Mouse (Mus musculus): ENCODE data around the gene C1qtnf6. TPM values are rescaled to one million over a fixed set of nuclear protein-coding genes. Genes with fewer than 3 reads are reported as not detected.

The C1qtnf6 gene
- polyA plus RNA-seq, 1 experiment from 2014 or later: 6.5 TPM

DNA sequence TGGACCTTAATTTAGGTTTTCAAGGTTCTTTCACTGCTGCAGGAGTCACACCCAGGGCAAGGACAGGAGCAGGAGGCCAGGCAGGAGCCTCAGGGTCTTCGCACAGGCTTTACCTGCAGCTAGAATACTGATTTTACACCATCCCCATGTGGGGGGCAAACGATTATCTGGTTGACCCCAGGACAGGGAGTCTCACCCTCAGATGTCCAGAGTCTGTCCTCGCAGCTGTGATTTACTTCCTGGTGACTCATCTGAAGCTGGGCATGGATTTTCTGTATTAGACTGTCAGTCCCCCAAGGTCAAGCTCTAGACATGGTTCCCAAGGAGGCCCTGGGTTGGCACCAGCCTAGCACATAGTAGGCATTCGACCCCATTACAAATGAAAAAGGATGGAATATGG, 14.8 kb upstream of the C1qtnf6 start:
- no peak for DNase-seq (ENCODE audit: low spot score)

DNA sequence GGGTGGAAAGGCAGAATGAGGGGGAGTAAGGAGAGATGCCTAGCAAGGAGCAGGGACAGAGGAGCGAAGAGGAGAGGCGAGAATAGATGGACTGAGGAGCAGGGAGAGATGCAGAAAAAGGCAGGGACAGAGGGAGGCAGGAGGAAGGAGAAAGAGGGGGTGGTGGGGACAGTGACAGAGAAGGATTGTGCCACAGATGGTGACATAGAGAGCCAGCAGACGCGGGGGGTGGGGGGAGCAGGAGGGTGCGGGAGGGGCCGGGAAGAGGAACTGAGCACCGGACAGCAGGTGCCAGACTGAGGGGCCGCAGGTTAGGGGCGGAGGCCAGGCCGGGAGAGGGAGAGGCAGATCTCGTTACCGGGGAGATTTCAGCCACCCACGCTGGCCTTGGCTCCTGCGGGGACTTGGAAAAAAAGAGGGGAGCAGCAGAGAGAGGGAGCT, 13.4 kb upstream of the C1qtnf6 start, which contains the start of gene Sstr3:
Sstr3 (minus strand) TSS at position 125 of the 441 bp plus-strand sequence.
- no peak for DNase-seq (ENCODE audit: low spot score)

DNA sequence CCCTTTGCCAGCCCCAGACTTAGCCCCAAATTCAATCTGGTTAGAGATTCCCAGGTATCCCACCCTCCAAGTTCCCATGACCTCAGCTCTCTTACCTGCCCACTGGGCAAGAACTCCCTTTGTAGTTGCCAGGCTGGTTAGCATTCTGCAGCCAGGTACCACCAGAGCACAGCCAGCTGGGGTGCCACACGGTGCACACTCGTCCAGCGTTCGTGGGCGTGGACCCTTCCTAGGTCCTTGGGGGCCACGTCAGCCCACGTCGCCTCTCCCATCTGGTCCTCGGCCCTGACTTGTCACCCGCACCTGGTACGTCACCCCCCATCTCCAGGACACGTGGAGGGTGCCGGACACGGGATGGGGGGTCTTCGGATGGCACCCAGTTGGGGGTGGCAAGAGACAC, 12.8 kb upstream of the C1qtnf6 start:
- DNase-seq (ENCODE audit: low spot score): no peak

DNA sequence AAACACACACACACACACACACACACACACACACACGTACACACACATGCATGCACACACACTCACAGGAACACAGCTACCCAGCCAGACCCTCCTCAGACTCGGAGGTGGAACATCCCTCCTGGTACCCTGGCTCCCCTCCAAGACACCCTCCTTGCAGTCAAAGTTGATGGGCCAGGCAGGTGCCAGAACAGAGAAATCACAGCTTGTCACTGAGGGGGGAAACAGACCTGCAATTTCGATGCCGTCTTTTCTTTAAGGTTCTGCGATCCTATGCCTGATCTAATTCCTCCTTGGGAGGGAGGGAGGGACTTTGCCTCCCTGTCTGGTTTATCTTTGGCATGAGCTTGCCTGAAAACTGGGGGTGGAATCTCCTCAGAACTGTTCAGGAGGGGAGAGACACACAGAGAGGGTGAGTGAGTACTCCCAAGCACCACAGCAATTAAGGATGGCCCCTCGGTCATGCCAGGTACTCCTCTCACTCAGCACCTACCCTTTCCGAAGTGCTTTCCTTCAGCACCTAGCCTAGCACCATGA, 11.6 kb upstream of the C1qtnf6 start:
- DNase-seq (ENCODE audit: low spot score): no peak

DNA sequence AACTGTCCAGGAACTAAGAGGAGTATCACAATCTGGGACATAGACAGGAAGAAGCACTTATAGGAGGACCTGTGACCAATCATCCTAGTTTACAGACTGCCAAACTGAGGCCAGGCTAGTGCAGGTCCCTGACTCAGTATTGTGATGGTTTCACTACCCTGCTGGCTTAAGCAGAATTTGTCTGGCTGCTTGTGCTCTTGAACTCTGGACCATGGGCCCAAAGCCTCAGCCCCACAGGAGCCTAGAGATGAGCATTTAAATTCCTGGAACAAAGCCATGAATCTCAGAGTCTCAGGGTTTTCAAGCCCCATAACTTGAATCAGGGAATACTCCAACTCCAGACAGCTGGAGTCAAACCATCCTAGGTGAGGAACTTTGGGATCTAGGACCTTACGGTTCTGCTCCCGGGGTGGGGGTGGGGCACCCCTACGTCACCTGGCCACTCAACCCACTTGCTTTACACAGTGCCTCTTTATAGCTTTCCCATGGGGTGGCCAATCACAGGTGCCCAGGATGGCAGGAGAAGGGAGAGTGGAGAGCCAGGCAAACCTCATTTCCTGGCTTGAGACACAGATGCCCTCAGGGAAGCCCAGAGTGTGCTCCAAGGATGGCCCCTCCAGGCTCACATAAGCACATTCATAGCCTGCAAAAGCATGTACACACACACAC, 11.0 kb upstream of the C1qtnf6 start:
- DNase-seq (ENCODE audit: low spot score): no peak

DNA sequence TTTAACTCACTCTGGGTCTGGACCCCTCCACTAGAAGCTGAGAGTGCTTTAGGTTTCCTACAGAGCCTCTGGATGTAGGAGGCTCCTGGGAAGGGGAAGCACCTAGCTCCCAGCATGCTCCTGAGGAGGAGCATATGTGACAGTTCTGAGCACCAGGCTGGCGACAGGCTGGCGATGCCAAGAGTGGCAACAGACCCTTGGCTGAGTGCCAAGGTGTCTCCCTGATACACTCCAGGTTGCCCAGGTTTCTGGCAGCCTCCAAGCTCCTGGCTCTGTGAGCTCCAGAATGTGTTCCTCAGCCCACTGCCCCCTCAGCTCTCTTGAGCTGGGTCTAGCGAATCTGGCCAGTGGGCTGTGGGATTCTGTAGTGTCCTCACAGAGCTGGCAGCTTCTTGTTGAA, 10.4 kb upstream of the C1qtnf6 start:
- no peak for DNase-seq (ENCODE audit: low spot score)

DNA sequence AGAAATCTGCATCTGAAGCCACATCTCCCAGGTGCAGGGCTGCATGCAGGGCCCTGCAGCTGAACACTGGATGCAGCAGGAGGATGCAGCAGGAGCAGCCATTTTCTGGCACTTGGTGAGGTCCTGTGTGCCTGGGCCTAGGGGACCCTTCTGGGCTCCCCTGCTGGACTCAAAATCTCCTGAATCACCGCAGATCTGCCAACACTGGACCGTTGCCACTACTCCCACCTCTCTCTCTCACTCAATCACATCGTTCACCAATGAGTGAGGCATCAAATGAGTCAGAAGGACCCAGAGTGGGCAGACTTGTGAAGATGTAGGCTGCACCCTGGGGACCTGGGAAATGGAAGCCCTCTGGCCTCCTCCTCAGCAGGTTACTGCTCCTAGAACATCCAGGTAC, 9.8 kb upstream of the C1qtnf6 start:
- no peak for DNase-seq (ENCODE audit: low spot score)

DNA sequence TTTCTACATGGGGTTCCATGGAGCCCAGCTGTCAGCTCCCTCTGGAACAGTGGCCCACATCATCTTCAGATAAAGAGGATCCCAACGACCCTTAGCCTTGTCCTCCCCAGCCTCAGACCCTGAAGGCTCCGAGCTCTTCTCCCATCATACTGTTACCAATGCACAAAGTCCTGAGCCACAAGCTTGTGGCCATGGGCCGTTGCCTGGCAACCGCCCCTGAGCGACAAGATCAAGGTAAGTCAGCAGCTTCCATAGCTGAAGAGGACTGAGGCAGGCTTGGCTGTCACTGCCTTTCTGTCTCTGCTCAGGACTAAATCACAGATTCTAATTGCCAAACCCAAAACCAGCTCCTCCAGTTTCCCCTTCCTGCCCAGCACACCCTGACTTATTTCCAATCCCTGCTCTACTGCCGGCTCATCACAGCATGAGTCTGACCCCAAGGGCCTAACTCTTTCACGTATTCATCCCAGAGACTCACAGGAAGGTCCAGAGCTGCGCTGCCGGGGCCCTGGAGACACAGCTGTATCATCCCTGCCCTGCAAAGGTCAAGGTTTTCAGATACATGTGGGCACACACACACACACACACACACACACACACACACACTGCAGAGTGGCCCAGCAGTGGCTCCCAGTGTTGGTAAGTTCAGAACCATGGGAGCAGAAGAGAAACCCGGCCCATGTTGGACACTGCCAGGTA, 4.7 kb upstream of the C1qtnf6 start:
- DNase-seq (ENCODE audit: low spot score): no peak

DNA sequence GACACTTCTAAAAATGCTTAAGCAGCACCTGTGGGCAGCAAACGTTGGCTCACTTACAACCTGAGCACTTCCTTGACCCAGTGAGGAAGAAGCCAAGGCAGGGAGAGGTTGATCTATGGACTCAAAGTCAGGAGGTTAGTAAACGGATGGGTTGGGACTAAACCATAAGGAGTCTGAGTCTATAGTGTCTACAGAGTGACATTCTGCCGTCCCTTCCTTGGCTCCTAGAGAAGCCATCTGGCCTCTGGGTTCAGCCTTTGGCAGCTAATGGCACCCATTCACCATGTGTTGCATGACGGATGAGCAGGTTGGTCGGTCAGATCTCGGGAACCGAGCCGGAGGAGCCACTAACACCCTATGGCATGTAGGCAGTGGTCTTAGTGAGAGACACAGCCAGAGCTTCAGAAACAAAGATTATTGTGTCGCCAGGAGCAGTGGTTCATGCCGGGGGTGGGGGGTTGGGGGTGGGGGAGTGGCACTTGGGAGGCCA, 2.2 kb upstream of the C1qtnf6 start:
- no peak for DNase-seq (ENCODE audit: low spot score)

DNA sequence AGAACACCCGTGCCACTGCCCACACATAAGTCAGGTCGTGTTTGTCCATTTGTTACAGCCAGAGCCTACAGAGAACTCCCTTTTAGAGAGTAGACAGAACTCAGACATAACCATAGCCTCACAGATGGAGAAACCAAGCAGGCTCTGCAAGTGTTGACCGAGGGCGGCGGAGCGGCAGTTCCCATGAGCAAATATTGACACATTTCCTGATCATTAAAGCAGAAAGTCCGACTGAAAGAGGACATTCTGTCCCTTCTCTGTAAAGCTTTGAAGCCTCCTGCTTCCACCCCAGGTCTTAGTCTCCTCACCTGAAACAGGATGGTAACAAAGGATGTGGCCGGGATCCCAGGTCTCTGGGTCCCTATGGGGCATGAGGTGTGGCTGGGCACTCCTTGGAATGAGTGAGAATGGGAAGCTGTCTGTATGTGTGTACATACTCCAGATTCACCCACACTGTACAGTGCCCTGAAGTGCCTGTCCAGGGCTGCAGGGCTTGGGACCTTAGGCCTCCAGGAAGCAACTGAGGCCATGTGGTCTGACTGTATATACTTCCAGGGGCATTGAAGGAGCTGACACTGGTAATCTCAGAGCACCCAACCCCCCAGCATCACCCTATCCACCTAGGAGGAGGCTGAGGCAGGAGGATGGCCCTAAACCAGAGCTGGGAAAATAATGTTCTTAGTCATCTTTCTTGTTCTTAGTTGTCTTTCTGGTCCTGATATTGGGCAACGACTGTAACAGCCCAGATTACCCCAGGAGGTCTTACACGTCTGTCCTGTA, 1.5 kb upstream of the C1qtnf6 start:
- no peak for DNase-seq (ENCODE audit: low spot score)

DNA sequence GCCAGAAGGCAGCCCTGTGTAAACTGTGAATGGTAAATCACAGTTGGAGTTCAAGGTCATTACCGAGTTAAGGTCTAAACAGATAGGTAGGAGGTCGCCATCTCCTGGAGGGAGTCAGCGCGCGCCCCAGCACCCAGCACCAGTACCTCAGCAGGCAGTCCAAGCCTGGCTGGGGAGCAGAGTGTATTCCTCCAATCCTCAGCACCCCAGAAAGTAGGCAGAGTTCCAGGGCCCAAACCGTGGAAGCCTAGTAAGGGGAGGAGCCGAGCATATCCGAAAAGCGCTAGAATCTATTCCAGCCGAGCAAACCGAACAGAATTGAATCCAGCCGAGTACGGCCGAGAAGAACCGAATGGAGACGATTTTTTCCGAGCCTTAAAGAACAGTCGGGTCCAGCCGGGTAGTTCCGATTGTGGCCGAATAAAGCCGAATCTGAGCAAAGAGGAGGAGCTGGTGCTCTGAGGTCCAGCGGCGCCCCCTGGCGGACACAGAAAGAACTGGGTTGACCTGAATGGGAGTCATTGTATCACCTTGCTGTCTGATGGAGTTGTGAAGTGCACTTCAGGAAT, 769 bp upstream of the C1qtnf6 start:
- peak; percentile 96 for DNase-seq (ENCODE audit: low spot score)

DNA sequence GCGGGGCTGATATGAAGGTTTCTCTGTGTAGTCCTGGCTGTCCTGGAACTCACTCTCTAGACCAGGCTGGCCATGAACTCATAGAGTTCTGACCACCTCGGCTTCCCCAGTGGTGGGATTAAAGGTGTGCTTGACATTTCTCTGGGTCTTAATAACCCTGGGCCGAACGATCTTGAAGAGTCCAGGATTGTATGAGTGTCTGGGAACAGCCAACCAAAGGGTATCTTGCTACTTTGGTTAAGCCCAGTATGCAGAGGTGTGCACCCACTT, 170 bp upstream of the C1qtnf6 start:
- no peak for DNase-seq (ENCODE audit: low spot score)

DNA sequence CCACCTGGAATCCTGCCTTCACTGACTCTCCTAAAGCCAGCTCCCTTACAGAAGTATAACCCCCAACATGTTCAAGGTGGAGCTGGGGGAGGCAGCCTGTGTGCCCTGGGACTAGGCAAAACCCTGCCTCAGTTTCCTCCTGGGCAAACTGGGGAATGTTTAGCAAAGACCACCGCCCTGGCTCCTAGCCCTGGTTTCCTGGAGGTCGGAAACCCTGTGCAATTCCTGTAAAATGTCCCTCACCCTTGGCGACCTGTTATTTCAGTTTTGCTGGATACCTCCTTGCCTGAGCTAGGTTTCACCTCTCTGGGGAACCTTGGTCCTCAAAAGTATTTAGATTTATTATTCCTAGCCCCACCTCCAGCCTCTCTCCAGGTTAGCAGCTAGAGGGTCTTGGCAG, 1.1 kb downstream of the C1qtnf6 start:
- no peak for DNase-seq (ENCODE audit: low spot score)

DNA sequence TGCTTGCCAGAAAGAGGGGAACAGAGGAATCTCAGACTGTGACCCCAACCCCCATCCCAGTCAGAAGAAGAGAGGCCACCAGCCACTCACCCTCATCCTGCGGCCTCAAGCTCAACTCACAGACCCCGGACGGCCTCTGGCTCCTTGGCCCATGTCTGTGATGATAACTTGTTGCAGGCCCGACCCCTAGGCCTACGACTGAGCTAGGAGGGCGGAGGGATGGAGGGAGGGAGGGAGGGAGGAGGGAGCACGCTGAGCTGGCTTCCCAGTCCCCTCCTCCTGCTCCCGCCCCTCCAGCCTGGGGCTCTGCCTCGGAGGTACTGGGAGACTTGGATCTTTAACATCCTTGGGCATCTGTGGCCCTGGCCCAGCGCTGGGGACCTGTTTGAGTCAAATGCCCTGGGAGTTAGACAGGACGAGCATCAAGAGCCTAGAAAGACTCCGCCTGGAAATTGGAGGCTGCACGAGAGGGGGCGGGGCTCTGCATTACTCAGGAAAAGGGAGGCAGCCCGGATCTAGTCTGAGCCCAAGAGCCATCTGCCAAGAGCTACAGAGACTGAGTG, 1.7 kb downstream of the C1qtnf6 start:
- DNase-seq (ENCODE audit: low spot score): no peak

DNA sequence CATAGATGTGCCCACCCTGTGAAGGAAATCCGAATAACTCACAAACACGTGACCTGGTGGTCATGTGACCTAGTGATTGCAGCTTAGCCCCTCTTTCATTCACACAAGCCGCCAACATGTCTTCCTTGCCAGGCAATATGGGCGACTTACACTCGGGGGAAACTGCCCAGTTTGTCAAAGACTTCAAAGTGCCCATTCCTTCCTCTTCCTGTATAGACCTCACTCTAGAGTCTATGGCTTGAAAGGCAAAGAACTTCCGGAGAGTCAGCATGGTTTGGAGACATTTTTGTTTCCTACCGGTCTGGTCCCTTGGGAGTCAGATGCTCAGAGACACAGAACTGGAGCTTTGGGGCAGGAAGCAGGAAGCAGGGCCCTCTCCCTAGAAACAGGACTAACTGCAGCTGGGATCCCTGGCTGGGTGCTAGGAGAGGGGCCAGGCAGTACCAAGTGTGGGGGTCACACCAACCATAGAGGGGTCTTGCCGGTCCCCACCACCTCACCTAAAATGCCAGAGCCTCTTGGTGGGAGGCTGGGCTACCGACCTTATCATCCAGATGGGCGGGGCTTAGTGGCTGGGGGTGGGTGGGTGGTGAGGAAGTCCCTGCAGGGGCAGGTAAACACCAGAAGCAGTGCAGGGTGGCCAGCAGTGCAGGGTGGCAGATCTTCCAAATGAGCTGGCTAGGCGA, 2.3 kb downstream of the C1qtnf6 start:
- DNase-seq (ENCODE audit: low spot score): peak; percentile 39

DNA sequence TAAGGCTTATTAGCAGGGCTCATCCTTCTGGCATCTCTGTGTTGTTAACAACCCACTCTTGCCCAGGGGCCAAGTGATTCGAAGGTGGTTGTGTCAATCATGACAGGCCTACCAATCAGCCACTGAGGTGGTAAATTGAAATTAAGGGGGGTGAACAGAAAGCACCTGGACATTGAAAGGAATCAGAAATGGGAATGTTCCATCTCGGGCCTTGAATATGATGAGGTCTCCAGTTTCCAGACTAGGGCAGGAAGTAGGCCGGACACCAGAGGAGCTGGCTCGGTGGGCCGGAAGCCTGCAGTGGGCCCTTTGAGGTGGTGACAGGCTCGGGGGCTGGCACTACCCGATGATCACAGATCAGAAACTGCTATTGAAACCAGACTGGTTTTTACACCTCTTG, 3.2 kb downstream of the C1qtnf6 start:
- peak; percentile 38 for DNase-seq (ENCODE audit: low spot score)

DNA sequence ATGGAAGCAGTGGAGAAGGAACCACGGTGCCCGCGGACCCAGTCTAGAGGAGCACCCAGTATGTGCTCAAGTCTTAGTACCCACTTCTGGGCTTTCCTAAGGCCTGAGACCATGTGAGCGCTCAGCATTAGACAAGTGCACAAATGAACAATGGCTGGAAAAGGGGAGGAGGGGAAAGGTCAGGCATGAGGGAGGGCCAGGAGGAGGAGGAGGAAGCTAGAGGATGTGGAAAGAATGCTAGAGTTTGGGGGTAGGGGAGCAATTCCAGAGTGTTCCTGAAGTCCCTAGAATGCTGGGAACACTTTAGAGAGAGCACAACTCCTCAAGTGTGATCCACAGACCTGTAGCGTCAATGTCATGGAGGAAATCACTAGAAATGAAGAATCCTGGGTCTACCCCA, 7.1 kb downstream of the C1qtnf6 start:
- no peak for DNase-seq (ENCODE audit: low spot score)

DNA sequence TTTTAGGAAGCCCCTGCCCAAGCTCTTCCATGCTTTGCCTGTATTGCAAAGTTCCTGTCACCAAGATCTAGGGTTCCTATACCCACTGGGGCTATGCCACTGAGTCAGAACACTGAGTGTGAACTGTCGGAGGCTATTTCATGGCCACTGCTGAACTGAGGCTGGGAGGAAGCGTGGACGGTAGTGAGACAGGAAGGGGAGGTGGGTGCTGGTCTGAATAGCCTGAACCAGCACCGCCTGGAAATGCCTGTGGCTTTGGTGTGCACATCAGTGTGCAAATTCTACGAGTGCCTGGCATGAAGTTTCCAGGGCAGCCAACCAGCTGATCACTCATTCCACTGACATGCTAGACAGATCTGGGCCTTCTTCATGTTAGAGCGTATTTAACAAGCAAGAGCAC, 9.3 kb downstream of the C1qtnf6 start:
- DNase-seq (ENCODE audit: low spot score): no peak

DNA sequence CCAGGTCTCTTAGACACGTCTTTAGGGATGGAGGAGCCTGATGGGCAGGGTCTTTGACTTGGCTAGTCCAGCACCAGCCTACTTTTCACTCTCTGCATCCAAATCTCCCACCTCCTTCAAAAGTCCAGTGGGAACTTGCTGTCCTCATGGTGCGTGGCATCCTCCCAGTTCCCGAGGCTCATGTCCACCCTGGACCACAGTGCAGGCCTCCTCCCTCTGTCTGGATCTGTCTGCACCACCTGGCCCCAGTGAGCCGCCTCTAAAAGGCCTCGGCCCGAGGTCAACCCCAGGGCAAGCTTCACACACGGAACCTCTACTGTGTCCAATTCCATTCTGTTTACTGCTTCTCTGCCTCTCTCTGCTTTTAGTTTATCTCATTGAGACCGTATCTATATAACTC, 9.9 kb downstream of the C1qtnf6 start:
- DNase-seq (ENCODE audit: low spot score): no peak

DNA sequence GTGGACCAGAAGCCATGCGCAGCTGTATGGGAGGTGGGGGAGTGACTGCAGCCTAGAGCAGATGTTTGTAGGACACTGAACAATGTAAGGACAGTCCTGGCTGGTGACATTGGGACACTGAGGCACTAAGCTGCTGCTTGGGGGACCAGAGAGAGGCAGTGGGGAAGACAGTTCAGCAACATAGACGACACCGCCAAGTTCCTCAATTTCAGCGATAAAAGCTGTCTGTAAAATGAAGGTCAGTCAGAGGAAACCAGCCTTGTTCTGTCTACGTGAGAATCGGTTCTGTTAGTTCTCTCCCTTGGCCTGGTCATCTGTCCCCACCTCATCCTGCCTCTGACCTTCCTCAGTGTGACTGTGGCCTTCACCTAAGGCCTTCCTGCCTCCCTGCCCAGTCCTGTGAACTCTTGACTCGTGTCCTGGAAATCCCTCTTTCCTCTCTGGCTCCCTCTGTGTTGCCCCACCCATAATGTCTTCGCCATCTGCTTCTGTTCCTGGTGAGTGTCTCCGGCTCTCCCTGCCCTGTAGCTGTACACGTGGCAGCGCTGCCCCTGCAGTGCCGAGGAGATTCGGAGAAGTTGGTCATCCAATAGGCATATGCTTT, 11.0 kb downstream of the C1qtnf6 start:
- no peak for DNase-seq (ENCODE audit: low spot score)
